Mouse (Mus musculus): ENCODE results near the gene Tbxas1. TPM values are rescaled to one million over a fixed set of nuclear protein-coding genes. Genes with fewer than 3 reads are reported as not detected.

Tbxas1 gene
- polyA plus RNA-seq, 1 experiment from 2014 or later: 1.5 TPM

GRCm38 (mm10) chr6:39021909-39022308 lies 146.7 kb downstream of the Tbxas1 start:
- DNase-seq (ENCODE audit: low spot score): no peak
- H3K9me3 ChIP-seq (ENCODE audit: control insufficient read depth, low read length): no peaks in the 10 kb centered on the region
- H3K4me3 ChIP-seq (ENCODE audit: low read depth, low read length): no peak overlapping the region
- no peaks in the 10 kb centered on the region for H3K27me3 ChIP-seq (ENCODE audit: control insufficient read depth, insufficient read depth, low read length)
- H3K9ac ChIP-seq (ENCODE audit: low read length): no peak overlapping the region
- no peaks in the 10 kb centered on the region for H3K36me3 ChIP-seq (ENCODE audit: control insufficient read depth, insufficient read depth, low read length)
- 82% methylated on average over 1 of the region's 1 CpGs for WGBS
- H3K27ac ChIP-seq (ENCODE audit: low read depth, low read length): no peak overlapping the region
- H3K4me2 ChIP-seq (ENCODE audit: low read depth, low read length, severe bottlenecking): no peak overlapping the region
- ATAC-seq (replicated peaks; ENCODE audit: low FRiP score): no peak
- no peaks in the 10 kb centered on the region for H3K4me1 ChIP-seq (replicated peaks; ENCODE audit: control insufficient read depth, insufficient read depth, low read length)

- H3K9ac ChIP-seq (ENCODE audit: low read length): no peak overlapping the region
- no peaks in the 10 kb centered on the region for H3K27me3 ChIP-seq (ENCODE audit: control insufficient read depth, insufficient read depth, low read length)
- 75% methylated on average over 7 of the region's 7 CpGs for WGBS
- DNase-seq (ENCODE audit: low spot score) (no peak), ATAC-seq (replicated peaks; ENCODE audit: low FRiP score) (no peak)
- H3K27ac ChIP-seq (ENCODE audit: low read depth, low read length): no peak overlapping the region
- H3K4me3 ChIP-seq (ENCODE audit: low read depth, low read length): no peak overlapping the region
- no peak overlapping the region for H3K4me2 ChIP-seq (ENCODE audit: low read depth, low read length, severe bottlenecking)
- H3K36me3 ChIP-seq (ENCODE audit: control insufficient read depth, insufficient read depth, low read length): no peaks in the 10 kb centered on the region
- no peaks in the 10 kb centered on the region for H3K4me1 ChIP-seq (replicated peaks; ENCODE audit: control insufficient read depth, insufficient read depth, low read length)
- H3K9me3 ChIP-seq (ENCODE audit: control insufficient read depth, low read length): no peaks in the 10 kb centered on the region
These were observed 147.4 kb downstream of the Tbxas1 start for GRCm38 (mm10) chr6:39022461-39023181.

- no peak overlapping the region for H3K27ac ChIP-seq (ENCODE audit: low read depth, low read length)
- no peaks in the 10 kb centered on the region for H3K36me3 ChIP-seq (ENCODE audit: control insufficient read depth, insufficient read depth, low read length)
- H3K4me2 ChIP-seq (ENCODE audit: low read depth, low read length, severe bottlenecking): no peak overlapping the region
- H3K4me3 ChIP-seq (ENCODE audit: low read depth, low read length): no peak overlapping the region
- ATAC-seq (replicated peaks; ENCODE audit: low FRiP score) (no peak), DNase-seq (ENCODE audit: low spot score) (no peak)
- 74% methylated on average over 4 of the region's 4 CpGs for WGBS
- H3K9ac ChIP-seq (ENCODE audit: low read length): no peak overlapping the region
- no peaks in the 10 kb centered on the region for H3K27me3 ChIP-seq (ENCODE audit: control insufficient read depth, insufficient read depth, low read length)
- no peaks in the 10 kb centered on the region for H3K9me3 ChIP-seq (ENCODE audit: control insufficient read depth, low read length)
- no peaks in the 10 kb centered on the region for H3K4me1 ChIP-seq (replicated peaks; ENCODE audit: control insufficient read depth, insufficient read depth, low read length)
These were observed 149.4 kb downstream of the Tbxas1 start for GRCm38 (mm10) chr6:39024631-39025030.

- Histone ChIP-seq H3K36me3 (ENCODE audit: control insufficient read depth, insufficient read depth, low read length) (no peaks in the 10 kb centered on the region), H3K4me3 (ENCODE audit: low read depth, low read length) (no peak overlapping the region), H3K4me2 (ENCODE audit: low read depth, low read length, severe bottlenecking) (no peak overlapping the region), H3K9ac (ENCODE audit: low read length) (no peak overlapping the region), H3K27me3 (ENCODE audit: control insufficient read depth, insufficient read depth, low read length) (no peaks in the 10 kb centered on the region), H3K27ac (ENCODE audit: low read depth, low read length) (no peak overlapping the region), H3K4me1 (replicated peaks; ENCODE audit: control insufficient read depth, insufficient read depth, low read length) (no peaks in the 10 kb centered on the region), H3K9me3 (ENCODE audit: control insufficient read depth, low read length) (no peaks in the 10 kb centered on the region)
- DNase-seq (ENCODE audit: low spot score) (no peak), ATAC-seq (replicated peaks; ENCODE audit: low FRiP score) (no peak)
- WGBS: 74% methylated on average over 7 of the region's 7 CpGs
These were observed 149.8 kb downstream of the Tbxas1 start for GRCm38 (mm10) chr6:39025038-39025437.

GRCm38 (mm10) chr6:39030714-39031113 lies 155.5 kb downstream of the Tbxas1 start:
- ATAC-seq (replicated peaks; ENCODE audit: low FRiP score) (no peak), DNase-seq (ENCODE audit: low spot score) (no peak)
- Histone ChIP-seq H3K4me3 (ENCODE audit: low read depth, low read length) (no peak overlapping the region), H3K4me1 (replicated peaks; ENCODE audit: control insufficient read depth, insufficient read depth, low read length) (no peaks in the 10 kb centered on the region), H3K9ac (ENCODE audit: low read length) (no peak overlapping the region), H3K9me3 (ENCODE audit: control insufficient read depth, low read length) (no peaks in the 10 kb centered on the region), H3K27ac (ENCODE audit: low read depth, low read length) (no peak overlapping the region), H3K36me3 (ENCODE audit: control insufficient read depth, insufficient read depth, low read length) (no peaks in the 10 kb centered on the region), H3K27me3 (ENCODE audit: control insufficient read depth, insufficient read depth, low read length) (no peaks in the 10 kb centered on the region), H3K4me2 (ENCODE audit: low read depth, low read length, severe bottlenecking) (no peak overlapping the region)
- 84% methylated on average over 4 of the region's 4 CpGs for WGBS

GRCm38 (mm10) chr6:39033676-39034075 lies 158.5 kb downstream of the Tbxas1 start:
- H3K27ac ChIP-seq (ENCODE audit: low read depth, low read length): no peak overlapping the region
- 88% methylated on average over 7 of the region's 7 CpGs for WGBS
- H3K36me3 ChIP-seq (ENCODE audit: control insufficient read depth, insufficient read depth, low read length): no peaks in the 10 kb centered on the region
- H3K9me3 ChIP-seq (ENCODE audit: control insufficient read depth, low read length): no peaks in the 10 kb centered on the region
- no peak overlapping the region for H3K4me2 ChIP-seq (ENCODE audit: low read depth, low read length, severe bottlenecking)
- no peak overlapping the region for H3K9ac ChIP-seq (ENCODE audit: low read length)
- DNase-seq (ENCODE audit: low spot score) (no peak), ATAC-seq (replicated peaks; ENCODE audit: low FRiP score) (no peak)
- H3K4me3 ChIP-seq (ENCODE audit: low read depth, low read length): no peak overlapping the region
- H3K27me3 ChIP-seq (ENCODE audit: control insufficient read depth, insufficient read depth, low read length): no peaks in the 10 kb centered on the region
- no peaks in the 10 kb centered on the region for H3K4me1 ChIP-seq (replicated peaks; ENCODE audit: control insufficient read depth, insufficient read depth, low read length)

- no peaks in the 10 kb centered on the region for H3K27me3 ChIP-seq (ENCODE audit: control insufficient read depth, insufficient read depth, low read length)
- DNase-seq (ENCODE audit: low spot score) (no peak), ATAC-seq (replicated peaks; ENCODE audit: low FRiP score) (no peak)
- H3K4me3 ChIP-seq (ENCODE audit: low read depth, low read length): no peak overlapping the region
- H3K4me1 ChIP-seq (replicated peaks; ENCODE audit: control insufficient read depth, insufficient read depth, low read length): no peaks in the 10 kb centered on the region; the same call in 1 of the 2 replicates
- no peaks in the 10 kb centered on the region for H3K36me3 ChIP-seq (ENCODE audit: control insufficient read depth, insufficient read depth, low read length)
- WGBS: 91% methylated on average over 6 of the region's 6 CpGs
- no peak overlapping the region for H3K9ac ChIP-seq (ENCODE audit: low read length)
- H3K9me3 ChIP-seq (ENCODE audit: control insufficient read depth, low read length): no peaks in the 10 kb centered on the region
- no peak overlapping the region for H3K27ac ChIP-seq (ENCODE audit: low read depth, low read length)
- H3K4me2 ChIP-seq (ENCODE audit: low read depth, low read length, severe bottlenecking): no peak overlapping the region
These were observed 159.8 kb downstream of the Tbxas1 start for GRCm38 (mm10) chr6:39035039-39035438.

- no peak overlapping the region for H3K27ac ChIP-seq (ENCODE audit: low read depth, low read length)
- H3K4me1 ChIP-seq (replicated peaks; ENCODE audit: control insufficient read depth, insufficient read depth, low read length): no peaks in the 10 kb centered on the region; the same call in 1 of the 2 replicates
- no peak overlapping the region for H3K4me2 ChIP-seq (ENCODE audit: low read depth, low read length, severe bottlenecking)
- H3K4me3 ChIP-seq (ENCODE audit: low read depth, low read length): no peak overlapping the region
- no peak for DNase-seq (ENCODE audit: low spot score)
- WGBS: 87% methylated on average over 4 of the region's 4 CpGs
- no peaks in the 10 kb centered on the region for H3K9me3 ChIP-seq (ENCODE audit: control insufficient read depth, low read length)
- no peaks in the 10 kb centered on the region for H3K27me3 ChIP-seq (ENCODE audit: control insufficient read depth, insufficient read depth, low read length)
- H3K9ac ChIP-seq (ENCODE audit: low read length): no peak overlapping the region
- no peaks in the 10 kb centered on the region for H3K36me3 ChIP-seq (ENCODE audit: control insufficient read depth, insufficient read depth, low read length)
- no peak for ATAC-seq (replicated peaks; ENCODE audit: low FRiP score)
These were observed 161.0 kb downstream of the Tbxas1 start for GRCm38 (mm10) chr6:39036204-39036603.

GRCm38 (mm10) chr6:39040451-39040850 lies 165.2 kb downstream of the Tbxas1 start:
- H3K9ac ChIP-seq (ENCODE audit: low read length): no peak overlapping the region
- no peaks in the 10 kb centered on the region; the same call in 1 of the 2 replicates for H3K4me1 ChIP-seq (replicated peaks; ENCODE audit: control insufficient read depth, insufficient read depth, low read length)
- no peak overlapping the region for H3K4me2 ChIP-seq (ENCODE audit: low read depth, low read length, severe bottlenecking)
- no peak overlapping the region for H3K4me3 ChIP-seq (ENCODE audit: low read depth, low read length)
- DNase-seq (ENCODE audit: low spot score) (no peak), ATAC-seq (replicated peaks; ENCODE audit: low FRiP score) (no peak)
- no peak overlapping the region for H3K27ac ChIP-seq (ENCODE audit: low read depth, low read length)
- no peaks in the 10 kb centered on the region for H3K36me3 ChIP-seq (ENCODE audit: control insufficient read depth, insufficient read depth, low read length)
- no peaks in the 10 kb centered on the region for H3K27me3 ChIP-seq (ENCODE audit: control insufficient read depth, insufficient read depth, low read length)
- 91% methylated on average over 9 of the region's 9 CpGs for WGBS
- H3K9me3 ChIP-seq (ENCODE audit: control insufficient read depth, low read length): no peaks in the 10 kb centered on the region
